Mouse (Mus musculus): ENCODE measurements at regions not wholly inside any gene's neighbourhood (a gene's known extent, or its start where the extent isn't known, plus 50 kb on each side); places are given as distances from the start of the nearest gene placed in this dataset.

GRCm38 (mm10) chr5:118437307-118437610, 123.2 kb upstream of the Med13l start:
- peaks cover 7 to 19% of the 10 kb centered on the region in 2 experiments for H3K4me1 ChIP-seq (ENCODE audit: control insufficient read depth in 2 of 2, insufficient read depth in 2 of 2, low read length in 2 of 2, poor library complexity in 1 of 2)
- H3K9me3 ChIP-seq (ENCODE audit: control insufficient read depth, insufficient read depth, low read depth, low read length), result no peaks in the 10 kb centered on the region
- H3K27ac ChIP-seq (ENCODE audit: insufficient read depth, low read depth, low read length, poor library complexity, severe bottlenecking), result peak overlapping the region; percentile 99
- in situ Hi-C loops (cut with MboI; ENCODE audit: low sequenced_read_pairs in 2 of 2, unreplicated experiment in 2 of 2), result no loop called here
- H3K36me3 ChIP-seq (ENCODE audit: control insufficient read depth, insufficient read depth, low read length, poor library complexity, severe bottlenecking), result peaks cover 3% of the 10 kb centered on the region; the same call in 1 of the 2 replicates
- TF ChIP-seq ZC3H11A (IDR thresholded peaks at IDR 0.05; ENCODE audit: borderline replicate concordance, low read depth, low read length) (no peak), HCFC1 (IDR thresholded peaks at IDR 0.05; ENCODE audit: borderline replicate concordance, insufficient read depth, low read length) (no peak), MAFK (IDR thresholded peaks at IDR 0.05; ENCODE audit: insufficient read depth, low read depth, low read length) (no peak), CHD2 (IDR thresholded peaks at IDR 0.05; ENCODE audit: low read depth, low read length) (no peak), ZNF384 (IDR thresholded peaks at IDR 0.05; ENCODE audit: low read depth, low read length) (0 out of 2 replicates have a peak, but pooled peaks have one; percentile 50)
- peak overlapping the region; percentile 64; the same call in 1 of the 2 replicates for H3K9ac ChIP-seq (ENCODE audit: insufficient read depth, low read depth, low read length, poor library complexity, severe bottlenecking)
- no peak for DNase-seq (ENCODE audit: low read depth, low spot score)
- H3K4me3 ChIP-seq (ENCODE audit: insufficient read depth in 1 of 2, low read depth in 1 of 2, low read length in 2 of 2, poor library complexity in 1 of 2, severe bottlenecking in 1 of 2), result peak overlapping the region; percentile 4 to 46

- DNase-seq (ENCODE audit: low read depth, low spot score), result no peak
- no peaks in the 10 kb centered on the region for H3K9me3 ChIP-seq (ENCODE audit: control insufficient read depth, insufficient read depth, low read depth, low read length)
- peak overlapping the region; percentile 4 to 31; a peak in 1 of 4 replicates for H3K4me3 ChIP-seq (ENCODE audit: insufficient read depth in 1 of 2, low read depth in 1 of 2, low read length in 2 of 2, poor library complexity in 1 of 2, severe bottlenecking in 1 of 2)
- H3K4me1 ChIP-seq (ENCODE audit: control insufficient read depth in 2 of 2, insufficient read depth in 2 of 2, low read length in 2 of 2, poor library complexity in 1 of 2), result peaks cover 7 to 16% of the 10 kb centered on the region in 2 experiments
- peak overlapping the region; percentile 99 for H3K27ac ChIP-seq (ENCODE audit: insufficient read depth, low read depth, low read length, poor library complexity, severe bottlenecking)
- in situ Hi-C loops (cut with MboI; ENCODE audit: low sequenced_read_pairs in 2 of 2, unreplicated experiment in 2 of 2), result no loop called here
- H3K36me3 ChIP-seq (ENCODE audit: control insufficient read depth, insufficient read depth, low read length, poor library complexity, severe bottlenecking), result peaks cover 3% of the 10 kb centered on the region; the same call in 1 of the 2 replicates
- no peak for TF ChIP-seq MAFK (IDR thresholded peaks at IDR 0.05; ENCODE audit: insufficient read depth, low read depth, low read length)
- no peak for TF ChIP-seq ZNF384 (IDR thresholded peaks at IDR 0.05; ENCODE audit: low read depth, low read length)
- no peak for TF ChIP-seq HCFC1 (IDR thresholded peaks at IDR 0.05; ENCODE audit: borderline replicate concordance, insufficient read depth, low read length)
- no peak for TF ChIP-seq ZC3H11A (IDR thresholded peaks at IDR 0.05; ENCODE audit: borderline replicate concordance, low read depth, low read length)
- TF ChIP-seq CHD2 (IDR thresholded peaks at IDR 0.05; ENCODE audit: low read depth, low read length), result no peak
- H3K9ac ChIP-seq (ENCODE audit: insufficient read depth, low read depth, low read length, poor library complexity, severe bottlenecking), result peak overlapping the region; percentile 64; the same call in 1 of the 2 replicates
Measured at GRCm38 (mm10) chr5:118438016-118438415, 122.5 kb upstream of the Med13l start.

- peak overlapping the region; percentile 99 for H3K27ac ChIP-seq (ENCODE audit: insufficient read depth, low read depth, low read length, poor library complexity, severe bottlenecking)
- peak overlapping the region; percentile 56 for H3K9ac ChIP-seq (ENCODE audit: insufficient read depth, low read depth, low read length, poor library complexity, severe bottlenecking)
- peaks cover 3% of the 10 kb centered on the region; the same call in 1 of the 2 replicates for H3K36me3 ChIP-seq (ENCODE audit: control insufficient read depth, insufficient read depth, low read length, poor library complexity, severe bottlenecking)
- peak overlapping the region in 1 of 2 experiments; percentile 4; a peak in 1 of 4 replicates for H3K4me3 ChIP-seq (ENCODE audit: insufficient read depth in 1 of 2, low read depth in 1 of 2, low read length in 2 of 2, poor library complexity in 1 of 2, severe bottlenecking in 1 of 2)
- peaks cover 13 to 25% of the 10 kb centered on the region in 2 experiments for H3K4me1 ChIP-seq (ENCODE audit: control insufficient read depth in 2 of 2, insufficient read depth in 2 of 2, low read length in 2 of 2, poor library complexity in 1 of 2)
- no peaks in the 10 kb centered on the region for H3K9me3 ChIP-seq (ENCODE audit: control insufficient read depth, insufficient read depth, low read depth, low read length)
- in situ Hi-C loops (cut with MboI; ENCODE audit: low sequenced_read_pairs in 2 of 2, unreplicated experiment in 2 of 2), result no loop called here
- DNase-seq (ENCODE audit: low read depth, low spot score), result peak; percentile 94
- TF ChIP-seq CHD2 (IDR thresholded peaks at IDR 0.05; ENCODE audit: low read depth, low read length), result peak; percentile 19; the same call in 1 of the 2 replicates
- TF ChIP-seq HCFC1 (IDR thresholded peaks at IDR 0.05; ENCODE audit: borderline replicate concordance, insufficient read depth, low read length), result no peak
Measured at GRCm38 (mm10) chr5:118444538-118445251, 115.8 kb upstream of the Med13l start.

DNA sequence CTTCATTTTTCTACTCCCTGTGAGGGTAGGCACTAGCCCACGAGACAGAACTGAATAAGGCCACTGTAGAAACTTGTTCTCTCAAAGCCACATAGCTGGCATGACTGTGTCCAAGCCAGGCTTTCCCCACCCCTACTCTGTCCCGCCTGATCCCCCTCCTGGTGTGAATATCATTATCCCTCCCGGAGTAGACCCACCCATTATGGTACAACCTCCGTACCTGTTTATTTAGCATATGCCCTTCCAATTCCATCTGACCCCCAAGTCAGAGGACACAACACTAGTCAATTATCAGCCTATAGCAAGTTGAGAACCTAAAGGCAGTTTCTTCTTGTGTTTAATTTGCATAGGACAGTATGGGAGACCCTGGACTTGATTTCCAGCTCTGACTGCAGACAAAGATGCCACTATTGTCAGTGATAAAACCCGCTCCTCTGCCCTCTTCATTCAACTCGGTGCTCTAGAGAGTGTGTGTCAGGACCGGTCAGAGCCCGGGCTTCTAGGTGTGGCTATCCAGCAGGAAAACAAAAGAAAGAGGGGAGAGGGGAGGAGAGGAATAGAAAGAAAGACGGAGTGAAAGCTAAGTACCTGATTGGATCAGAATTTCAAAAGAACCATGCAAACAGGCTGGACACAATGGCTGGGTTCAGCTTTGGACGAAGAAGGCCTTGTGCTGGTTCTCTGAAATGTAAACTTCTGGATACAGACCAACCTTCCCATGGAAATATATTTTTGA, 115.1 kb upstream of the Med13l start:
- peaks cover under 1% of the 10 kb centered on the region; the same call in 1 of the 2 replicates for H3K36me3 ChIP-seq (ENCODE audit: control insufficient read depth, insufficient read depth, low read length, poor library complexity, severe bottlenecking)
- peaks cover 15 to 25% of the 10 kb centered on the region in 2 experiments for H3K4me1 ChIP-seq (ENCODE audit: control insufficient read depth in 2 of 2, insufficient read depth in 2 of 2, low read length in 2 of 2, poor library complexity in 1 of 2)
- no peak for TF ChIP-seq ZNF384 (IDR thresholded peaks at IDR 0.05; ENCODE audit: low read depth, low read length)
- no peak for TF ChIP-seq CHD2 (IDR thresholded peaks at IDR 0.05; ENCODE audit: low read depth, low read length)
- no peak for TF ChIP-seq HCFC1 (IDR thresholded peaks at IDR 0.05; ENCODE audit: borderline replicate concordance, insufficient read depth, low read length)
- TF ChIP-seq MAFK (IDR thresholded peaks at IDR 0.05; ENCODE audit: insufficient read depth, low read depth, low read length), result no peak
- no peak for TF ChIP-seq ZC3H11A (IDR thresholded peaks at IDR 0.05; ENCODE audit: borderline replicate concordance, low read depth, low read length)
- DNase-seq (ENCODE audit: low read depth, low spot score), result no peak
- peak overlapping the region; percentile 56 for H3K9ac ChIP-seq (ENCODE audit: insufficient read depth, low read depth, low read length, poor library complexity, severe bottlenecking)
- peak overlapping the region; percentile 4 to 9; a peak in 2 of 4 replicates for H3K4me3 ChIP-seq (ENCODE audit: insufficient read depth in 1 of 2, low read depth in 1 of 2, low read length in 2 of 2, poor library complexity in 1 of 2, severe bottlenecking in 1 of 2)
- H3K9me3 ChIP-seq (ENCODE audit: control insufficient read depth, insufficient read depth, low read depth, low read length), result no peaks in the 10 kb centered on the region
- in situ Hi-C loops (cut with MboI; ENCODE audit: low sequenced_read_pairs in 2 of 2, unreplicated experiment in 2 of 2), result no loop called here
- peak overlapping the region; percentile 99 for H3K27ac ChIP-seq (ENCODE audit: insufficient read depth, low read depth, low read length, poor library complexity, severe bottlenecking)
